Mouse (Mus musculus) thymus, adult 2 months (tissue): ENCODE data around the gene Sema3g.

Source experiments
- CTCF ChIP-seq: fragments of 200-500 bp; IDR thresholded peaks from 2 replicates; pipeline ENCODE4 v1.5.1; 2012; ENCODE audit warnings: mild to moderate bottlenecking, control low read depth, low read length, moderate library complexity, borderline replicate concordance; ENCODE audit not compliant: control insufficient read depth, poor library complexity, insufficient read depth; ENCODE audit errors: extremely low read depth
- POLR2A ChIP-seq: fragments of 200-500 bp; IDR thresholded peaks from 2 replicates; pipeline ENCODE4 v1.6.1; 2012; ENCODE audit warnings: mild to moderate bottlenecking, low read length, control low read depth, moderate library complexity; ENCODE audit not compliant: control insufficient read depth, poor library complexity, insufficient read depth; ENCODE audit errors: extremely low read depth

DNA sequence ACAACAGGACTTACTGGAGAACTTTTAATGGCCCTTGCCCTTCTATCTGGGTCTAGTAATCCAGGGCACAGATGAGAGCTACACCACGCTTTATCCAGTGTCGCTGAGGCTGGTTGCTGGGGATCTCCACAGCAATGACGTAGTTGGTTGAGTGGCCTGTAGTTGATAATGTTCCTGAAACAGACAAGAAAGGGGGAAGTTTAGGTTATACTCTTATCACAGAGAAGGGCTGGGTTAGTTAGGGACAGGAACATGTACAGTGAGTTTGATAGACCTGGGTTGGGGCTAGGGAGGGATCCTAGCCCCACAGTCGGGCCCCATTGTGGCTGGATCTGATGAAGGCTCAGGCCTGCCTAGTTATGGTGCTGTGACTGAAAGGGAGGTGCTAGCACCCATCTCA is 42.7 kb downstream of the Sema3g start:
- TF ChIP-seq POLR2A (no peak), CTCF (no peak)
